Mouse (Mus musculus) myocyte (in vitro differentiated cells): ENCODE measurements around the gene Hnrnpu. TPM values are rescaled to one million over a fixed set of nuclear protein-coding genes. Genes with fewer than 3 reads are reported as not detected.

ENCODE experiments used
- H3K27me3 ChIP-seq: one replicate; pipeline ENCODE4 v1.6.1; 2011; ENCODE audit not compliant: control insufficient read depth, insufficient read depth, insufficient read length
- H3K36me3 ChIP-seq: one replicate; pipeline ENCODE4 v1.6.1; 2011; ENCODE audit not compliant: control insufficient read depth, insufficient read depth
- H3K4me2 ChIP-seq: one replicate; pipeline ENCODE4 v1.6.1; 2011; ENCODE audit warnings: low read depth, control low read depth
- H3K4me3 ChIP-seq: one replicate; pipeline ENCODE4 v1.5.1; 2011; ENCODE audit warnings: mild to moderate bottlenecking, control low read depth, moderate library complexity
- H3K79me2 ChIP-seq: one replicate; pipeline ENCODE4 v1.6.1; 2011; ENCODE audit not compliant: control insufficient read depth, insufficient read depth
- H3ac ChIP-seq: one replicate; pipeline ENCODE4 v1.6.1; 2011; ENCODE audit not compliant: control insufficient read depth, insufficient read length
- CEBPB ChIP-seq: IDR thresholded peaks from 2 replicates; pipeline ENCODE4 v1.6.1; 2011; ENCODE audit warnings: mild to moderate bottlenecking, moderate library complexity; ENCODE audit not compliant: poor library complexity, insufficient read depth, severe bottlenecking
- E2F4 ChIP-seq: IDR thresholded peaks from one replicate; pipeline ENCODE4 v1.6.1; 2011; ENCODE audit warnings: mild to moderate bottlenecking, control low read depth, moderate library complexity; ENCODE audit not compliant: insufficient read depth
- MAX ChIP-seq: IDR thresholded peaks from one replicate; pipeline ENCODE4 v1.6.1; 2011; ENCODE audit warnings: low read depth, mild to moderate bottlenecking, control low read depth
- MYOD1 ChIP-seq, 3 experiments: IDR thresholded peaks; one replicate each; pipeline ENCODE4 v1.6.1; 2011; ENCODE audit warnings: control low read depth in 2 of 3, low read depth in 2 of 3, mild to moderate bottlenecking in 2 of 3, moderate library complexity in 1 of 3; ENCODE audit not compliant: insufficient read length in 2 of 3, control insufficient read depth in 1 of 3
- MYOG ChIP-seq, 3 experiments: IDR thresholded peaks; one replicate each; pipeline ENCODE4 v1.6.1; 2011; ENCODE audit warnings: control low read depth in 2 of 3, low read depth in 2 of 3, mild to moderate bottlenecking in 2 of 3; ENCODE audit not compliant: insufficient read length in 2 of 3, control insufficient read depth in 1 of 3, insufficient read depth in 1 of 3
- POLR2A ChIP-seq: IDR thresholded peaks from one replicate; pipeline ENCODE4 v1.6.1; 2011; ENCODE audit warnings: low read depth, mild to moderate bottlenecking, control low read depth, moderate library complexity; ENCODE audit not compliant: insufficient read length
- POLR2AphosphoS2 ChIP-seq: IDR thresholded peaks from one replicate; pipeline ENCODE4 v1.6.1; 2011; ENCODE audit warnings: low read depth, control low read depth; ENCODE audit not compliant: insufficient read length
- REST ChIP-seq: IDR thresholded peaks from one replicate; pipeline ENCODE4 v1.6.1; 2011; ENCODE audit warnings: mild to moderate bottlenecking, control low read depth, moderate library complexity; ENCODE audit not compliant: insufficient read depth, insufficient read length
- SRF ChIP-seq: IDR thresholded peaks from one replicate; pipeline ENCODE4 v1.6.1; 2011; ENCODE audit warnings: low read depth; ENCODE audit not compliant: control insufficient read depth, insufficient read length
- TCF12 ChIP-seq: IDR thresholded peaks from one replicate; pipeline ENCODE4 v1.6.1; 2011; ENCODE audit warnings: mild to moderate bottlenecking, control low read depth; ENCODE audit not compliant: poor library complexity, insufficient read depth, severe bottlenecking
- TCF3 ChIP-seq: IDR thresholded peaks from one replicate; pipeline ENCODE4 v1.6.1; 2011; ENCODE audit warnings: low read depth, control low read depth; ENCODE audit not compliant: insufficient read length
- USF1 ChIP-seq: IDR thresholded peaks from one replicate; pipeline ENCODE4 v1.6.1; 2011; ENCODE audit warnings: low read depth, mild to moderate bottlenecking, control low read depth, moderate library complexity
- polyA plus RNA-seq: library from polyadenylated mRNA; unstranded; fragments of >200 nt; fragmentation: generic; extraction: Trizol; gene quantifications from one replicate; pipeline ENCODE4 v1.2.1, GENCODE M21; 2012; ENCODE audit warnings: missing spikeins

Hnrnpu gene
- polyA plus RNA-seq, 1 experiment: 95.0 TPM

- Histone ChIP-seq H3K79me2 (peaks cover 83% of the 10 kb centered on the region), H3K27me3 (no peaks in the 10 kb centered on the region), H3K4me2 (no peak overlapping the region), H3K36me3 (peaks cover 97% of the 10 kb centered on the region), H3ac (no peak overlapping the region), H3K4me3 (no peak overlapping the region)
- no peak for TF ChIP-seq REST
- no peak for TF ChIP-seq POLR2AphosphoS2
- no peak for TF ChIP-seq POLR2A
Measured at GRCm38 (mm10) chr1:178326357-178326756, 11.2 kb downstream of the Hnrnpu start.

GRCm38 (mm10) chr1:178324568-178324967, 13.0 kb downstream of the Hnrnpu start:
- H3K4me3 ChIP-seq: no peak overlapping the region
- no peaks in the 10 kb centered on the region for H3K27me3 ChIP-seq
- H3K4me2 ChIP-seq: no peak overlapping the region
- H3ac ChIP-seq: no peak overlapping the region
- H3K79me2 ChIP-seq: peaks cover 82% of the 10 kb centered on the region
- TF ChIP-seq TCF12 (no peak), REST (no peak), MYOD1 (IDR thresholded peaks at IDR 0.05; ENCODE audit: control insufficient read depth in 1 of 3, insufficient read length in 2 of 3, low read depth in 2 of 3) (no peak), MYOG (IDR thresholded peaks at IDR 0.05; ENCODE audit: control insufficient read depth in 1 of 3, insufficient read depth in 1 of 3, insufficient read length in 2 of 3, low read depth in 2 of 3) (no peak), MAX (no peak), TCF3 (no peak), USF1 (no peak), POLR2AphosphoS2 (no peak), CEBPB (no peak), E2F4 (no peak), POLR2A (no peak), SRF (no peak)
- peaks cover 94% of the 10 kb centered on the region for H3K36me3 ChIP-seq

- Histone ChIP-seq H3K79me2 (peaks cover 73% of the 10 kb centered on the region), H3K27me3 (no peaks in the 10 kb centered on the region), H3K4me3 (no peak overlapping the region), H3K36me3 (peaks cover 80% of the 10 kb centered on the region), H3ac (no peak overlapping the region), H3K4me2 (no peak overlapping the region)
- no peak for TF ChIP-seq TCF12
Measured at GRCm38 (mm10) chr1:178323235-178323634, 14.4 kb downstream of the Hnrnpu start.

GRCm38 (mm10) chr1:178321730-178322357, 15.8 kb downstream of the Hnrnpu start:
- Histone ChIP-seq H3K79me2 (peaks cover 61% of the 10 kb centered on the region), H3K27me3 (no peaks in the 10 kb centered on the region), H3K36me3 (peaks cover 66% of the 10 kb centered on the region), H3ac (no peak overlapping the region), H3K4me2 (peak overlapping the region; percentile 89), H3K4me3 (no peak overlapping the region)
- TF ChIP-seq POLR2A: no peak
- no peak for TF ChIP-seq USF1
- TF ChIP-seq SRF: no peak
- TF ChIP-seq TCF12: no peak
- TF ChIP-seq MYOD1 (IDR thresholded peaks at IDR 0.05; ENCODE audit: control insufficient read depth in 1 of 3, insufficient read length in 2 of 3, low read depth in 2 of 3): no peak
- no peak for TF ChIP-seq MYOG (IDR thresholded peaks at IDR 0.05; ENCODE audit: control insufficient read depth in 1 of 3, insufficient read depth in 1 of 3, insufficient read length in 2 of 3, low read depth in 2 of 3)
- no peak for TF ChIP-seq TCF3
- no peak for TF ChIP-seq CEBPB
- TF ChIP-seq E2F4: no peak
- no peak for TF ChIP-seq MAX
- TF ChIP-seq POLR2AphosphoS2: no peak
- TF ChIP-seq REST: no peak

GRCm38 (mm10) chr1:178320723-178321590, 16.6 kb downstream of the Hnrnpu start:
- Histone ChIP-seq H3K27me3 (no peaks in the 10 kb centered on the region), H3K36me3 (peaks cover 58% of the 10 kb centered on the region), H3ac (no peak overlapping the region), H3K79me2 (peaks cover 54% of the 10 kb centered on the region), H3K4me3 (peak overlapping the region; percentile 63), H3K4me2 (peak overlapping the region; percentile 89)
- TF ChIP-seq SRF: no peak
- peak; percentile 63 for TF ChIP-seq POLR2AphosphoS2
